Mouse (Mus musculus) ES-E14 (cell line): ENCODE data around the gene Rgs3.

Experiments
- HCFC1 ChIP-seq: IDR thresholded peaks from 2 replicates; pipeline ENCODE4 v1.6.1; 2012; ENCODE audit warnings: low read length, inconsistent platforms, borderline replicate concordance; ENCODE audit not compliant: insufficient read depth
- ZC3H11A ChIP-seq: IDR thresholded peaks from 2 replicates; pipeline ENCODE4 v1.6.1; 2012; ENCODE audit warnings: low read depth, mild to moderate bottlenecking, inconsistent platforms, low read length, borderline replicate concordance
- ZNF384 ChIP-seq: IDR thresholded peaks from 2 replicates; pipeline ENCODE4 v1.6.1; 2012; ENCODE audit warnings: low read depth, low read length, inconsistent platforms

- no peak for TF ChIP-seq ZC3H11A
- no peak for TF ChIP-seq ZNF384
- TF ChIP-seq HCFC1: no peak
Observed at GRCm38 (mm10) chr4:62653922-62654661, 94.4 kb downstream of the Rgs3 start.
